Comparison of ENCODE assay signal across 17 mouse cellular contexts in the genomic region with DNA sequence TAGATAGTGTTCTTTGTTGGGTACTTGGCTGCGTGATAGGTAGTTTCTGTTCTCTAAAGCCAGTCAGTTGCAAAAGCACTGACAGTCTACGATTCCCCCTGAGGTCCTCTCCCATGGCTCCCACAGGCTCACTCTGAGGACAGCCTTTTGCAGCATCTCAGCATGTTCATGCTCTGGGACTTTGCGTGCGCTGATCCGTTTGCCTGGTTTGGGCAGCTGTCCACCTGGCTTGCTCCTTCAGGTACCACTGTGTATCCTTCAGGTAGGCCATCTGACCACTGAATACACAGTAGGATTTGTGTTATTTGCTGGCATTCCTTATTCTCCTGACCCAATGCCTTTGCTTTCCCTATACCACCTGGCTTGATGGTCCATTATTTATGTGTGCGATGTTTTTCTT.
DNase-seq lines count a peak whose midpoint lies in the region.
"Had no signal": no experiment of that assay in that cellular context is flagged by ENCODE, and none has a peak within 500 bp of the region (broad histone marks: within the 10 kb centered on the region; RNA-seq: fewer than 3 reads in every experiment).

No protein-coding gene starts in this region.

- DNase-seq in A20 (ENCODE audit: low read depth, low spot score) = peak; percentile 18
- peak; percentile 85 for DNase-seq in brain, adult 2 months (ENCODE audit: low read depth, low spot score)
- DNase-seq in cerebellum, adult 8-10 months = peak; percentile 69
- DNase-seq in cerebellum, postnatal 25 days = peak; percentile 80 to 87
- DNase-seq in yolk sac, embryonic 10.5 days (ENCODE audit: low spot score) = no peak
- DNase-seq in frontal cortex, postnatal 14 days (ENCODE audit: low spot score in 2 of 2) = no peak
- DNase-seq in kidney, postnatal 14 days = no peak
- DNase-seq: adrenal gland, adult 8-10 months; heart, postnatal 36 days; kidney, adult 18-20 months; kidney, postnatal 36 days; liver, embryonic 13.5 days; lung, adult 18-20 months; lung, postnatal 4 days; right cerebral cortex, adult 18-20 months; spleen, adult 18-20 months; thymus, postnatal 36 days had no signal

Comparison
In these comparisons a context has a peak if more than half of its experiments do, and no peak if none do; other contexts are left out.
1. DNase-seq: peak in A20 (single experiment), brain, adult 2 months (single experiment), cerebellum, adult 8-10 months (single experiment) and cerebellum, postnatal 25 days (2 of 2); none in yolk sac, embryonic 10.5 days (single experiment), frontal cortex, postnatal 14 days (0 of 2) and kidney, postnatal 14 days (single experiment).